Mouse (Mus musculus) ES-E14 (cell line): Measurements from ENCODE around the gene Gngt2.

ENCODE experiments used
- HCFC1 ChIP-seq: IDR thresholded peaks from 2 replicates; pipeline ENCODE4 v1.6.1; 2012; ENCODE audit warnings: low read length, inconsistent platforms, borderline replicate concordance; ENCODE audit not compliant: insufficient read depth
- MAFK ChIP-seq: IDR thresholded peaks from 2 replicates; pipeline ENCODE4 v1.6.1; 2014; ENCODE audit warnings: mild to moderate bottlenecking, low read depth, low read length, inconsistent platforms; ENCODE audit not compliant: insufficient read depth
- ZC3H11A ChIP-seq: IDR thresholded peaks from 2 replicates; pipeline ENCODE4 v1.6.1; 2012; ENCODE audit warnings: low read depth, mild to moderate bottlenecking, inconsistent platforms, low read length, borderline replicate concordance
- ZNF384 ChIP-seq: IDR thresholded peaks from 2 replicates; pipeline ENCODE4 v1.6.1; 2012; ENCODE audit warnings: low read depth, low read length, inconsistent platforms

GRCm38 (mm10) chr11:95815412-95815811 lies 21.6 kb upstream of the Gngt2 start:
- TF ChIP-seq HCFC1 (no peak), ZNF384 (no peak), MAFK (no peak), ZC3H11A (no peak)
